Mouse (Mus musculus) embryonic fibroblast, embryonic 13.5 days (primary cell): ENCODE measurements around the gene Gm20388. TPM values are rescaled to one million over a fixed set of nuclear protein-coding genes. Genes with fewer than 3 reads are reported as not detected.

Experiments
- H3K27ac ChIP-seq: 2 replicates; pipeline ENCODE4 v1.5.1; 2012; ENCODE audit warnings: low read length, control low read depth, inconsistent platforms; ENCODE audit not compliant: insufficient read depth
- H3K4me1 ChIP-seq: 2 replicates; pipeline ENCODE4 v1.6.1; 2011; ENCODE audit warnings: low read length; ENCODE audit not compliant: control insufficient read depth, insufficient read depth
- H3K4me3 ChIP-seq: 2 replicates; pipeline ENCODE4 v1.5.1; 2011; ENCODE audit warnings: mild to moderate bottlenecking, control low read depth, low read length; ENCODE audit not compliant: insufficient read depth
- CTCF ChIP-seq: IDR thresholded peaks from 2 replicates; pipeline ENCODE4 v1.5.1; 2011; ENCODE audit warnings: mild to moderate bottlenecking, control low read depth, low read length, moderate library complexity, borderline replicate concordance; ENCODE audit not compliant: insufficient read depth
- POLR2A ChIP-seq: IDR thresholded peaks from 2 replicates; pipeline ENCODE4 v1.6.1; 2011; ENCODE audit warnings: low read depth, mild to moderate bottlenecking, control low read depth, low read length, moderate library complexity
- polyA plus RNA-seq: library from polyadenylated mRNA; stranded (reverse); fragments of >200 nt; gene quantifications from 2 replicates; pipeline ENCODE4 v1.2.4, GENCODE M21; 2011; ENCODE audit warnings: low read depth; ENCODE audit not compliant: missing spikeins, insufficient read length

Gm20388 gene
- polyA plus RNA-seq, 1 experiment = 82.8 TPM

DNA sequence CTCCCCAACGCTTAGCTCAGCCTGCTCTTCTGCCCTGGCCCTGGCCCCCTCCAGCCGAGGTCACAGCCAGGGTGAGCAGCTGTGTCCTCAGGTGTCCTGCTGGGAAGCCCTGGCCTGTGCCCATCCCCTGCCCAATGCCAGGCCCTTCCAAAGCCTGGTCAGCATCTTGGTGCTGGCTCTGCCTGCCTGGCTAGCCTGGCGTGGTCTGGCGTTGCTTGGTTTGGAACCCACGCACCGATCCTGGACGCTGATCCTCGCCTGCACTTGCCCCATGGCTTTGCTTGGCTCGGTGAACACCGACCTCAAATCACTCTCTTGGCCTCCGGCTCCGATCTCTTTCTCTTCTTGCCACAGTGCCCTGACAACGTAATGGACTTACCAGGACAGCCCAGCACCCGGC, 152.1 kb downstream of the Gm20388 start:
- H3K4me3 ChIP-seq = no peak overlapping the region
- peaks cover 8% of the 10 kb centered on the region; the same call in 1 of the 2 replicates for H3K4me1 ChIP-seq
- H3K27ac ChIP-seq = no peak overlapping the region
- TF ChIP-seq CTCF (no peak), POLR2A (no peak)

DNA sequence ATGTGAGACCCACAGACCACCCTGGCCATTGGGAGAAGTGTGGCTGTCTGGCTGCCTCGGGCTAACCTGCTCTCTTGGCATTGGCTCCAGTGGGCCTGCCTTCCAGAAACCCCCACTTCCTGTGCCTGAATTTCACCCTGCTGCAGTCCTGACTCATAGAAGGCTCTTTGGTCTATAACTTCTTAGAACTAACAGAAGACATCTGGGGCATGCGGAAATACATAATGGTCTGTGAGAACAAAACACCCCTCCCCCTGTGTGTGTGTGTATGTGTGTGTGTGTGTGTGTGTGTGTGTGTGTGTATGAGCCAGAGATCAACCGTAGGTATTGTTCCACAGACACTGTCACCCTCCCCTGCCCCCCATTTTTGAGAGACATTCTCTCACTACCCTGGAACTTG, 152.7 kb downstream of the Gm20388 start:
- Histone ChIP-seq H3K4me1 (peaks cover 8% of the 10 kb centered on the region; the same call in 1 of the 2 replicates), H3K27ac (no peak overlapping the region), H3K4me3 (no peak overlapping the region)
- TF ChIP-seq CTCF = no peak
- TF ChIP-seq POLR2A = no peak

- Histone ChIP-seq H3K4me3 (no peak overlapping the region), H3K27ac (no peak overlapping the region), H3K4me1 (peaks cover 8% of the 10 kb centered on the region; the same call in 1 of the 2 replicates)
- TF ChIP-seq CTCF = no peak
- no peak for TF ChIP-seq POLR2A
These were observed 155.0 kb downstream of the Gm20388 start for GRCm38 (mm10) chr8:120065611-120066010.

DNA sequence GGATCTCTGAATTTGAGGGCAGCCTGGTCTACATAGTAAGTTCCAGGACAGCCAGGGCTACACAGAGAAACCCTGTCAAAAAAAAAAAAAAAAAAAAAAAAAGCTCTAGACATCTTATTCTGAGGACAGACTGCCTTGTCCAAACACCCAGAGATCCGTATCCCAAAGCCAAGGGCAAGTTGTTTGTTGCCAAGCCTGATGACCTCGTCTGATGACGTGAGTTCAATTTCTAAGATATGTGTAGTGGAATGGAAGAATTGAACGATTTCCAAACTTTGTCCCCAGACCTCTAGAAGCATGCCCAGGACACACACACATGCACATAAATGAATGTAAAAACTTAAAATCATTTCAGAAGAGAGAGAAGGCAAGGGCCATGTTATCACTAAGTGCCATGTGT, 155.6 kb downstream of the Gm20388 start:
- no peak overlapping the region for H3K27ac ChIP-seq
- no peak for TF ChIP-seq POLR2A
- H3K4me1 ChIP-seq = peaks cover 8% of the 10 kb centered on the region; the same call in 1 of the 2 replicates
- H3K4me3 ChIP-seq = no peak overlapping the region

DNA sequence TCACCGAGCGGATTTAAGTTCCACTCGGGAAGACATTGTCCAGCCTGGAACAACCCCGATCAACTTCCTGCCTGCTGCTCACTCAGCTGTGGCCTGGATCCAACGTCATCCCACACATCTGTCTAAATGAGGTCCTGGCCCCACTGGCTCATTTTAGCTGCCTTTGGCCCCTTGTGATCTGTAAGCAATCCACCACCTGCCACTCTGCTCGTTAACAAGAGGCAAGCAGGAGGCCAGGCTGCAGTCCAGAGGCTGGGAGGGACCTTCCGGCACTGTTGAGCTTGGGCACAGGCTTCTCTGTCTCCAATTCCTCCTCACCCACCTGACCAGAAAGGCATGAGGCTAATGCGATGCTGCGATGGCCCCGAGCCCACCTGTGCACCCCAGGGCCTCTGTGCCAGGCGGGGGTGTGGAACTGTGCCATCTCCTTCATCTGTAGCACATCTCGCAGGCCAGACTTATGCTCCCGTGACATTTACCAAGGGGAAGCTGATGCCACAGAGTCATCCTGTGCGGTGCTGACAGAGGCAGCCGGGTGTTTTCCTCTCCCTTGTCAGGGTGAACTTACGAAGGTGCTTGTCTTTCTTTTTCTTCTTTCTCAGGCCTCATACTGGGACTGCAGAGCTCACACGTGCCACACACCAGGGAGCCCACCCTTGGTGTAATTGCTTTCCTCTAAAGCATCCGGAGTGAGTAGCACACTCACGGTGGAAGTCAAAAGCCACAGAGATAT, 157.5 kb downstream of the Gm20388 start:
- Histone ChIP-seq H3K4me1 (peaks cover 11% of the 10 kb centered on the region; the same call in 1 of the 2 replicates), H3K27ac (no peak overlapping the region), H3K4me3 (no peak overlapping the region)
- TF ChIP-seq CTCF = no peak
- no peak for TF ChIP-seq POLR2A

DNA sequence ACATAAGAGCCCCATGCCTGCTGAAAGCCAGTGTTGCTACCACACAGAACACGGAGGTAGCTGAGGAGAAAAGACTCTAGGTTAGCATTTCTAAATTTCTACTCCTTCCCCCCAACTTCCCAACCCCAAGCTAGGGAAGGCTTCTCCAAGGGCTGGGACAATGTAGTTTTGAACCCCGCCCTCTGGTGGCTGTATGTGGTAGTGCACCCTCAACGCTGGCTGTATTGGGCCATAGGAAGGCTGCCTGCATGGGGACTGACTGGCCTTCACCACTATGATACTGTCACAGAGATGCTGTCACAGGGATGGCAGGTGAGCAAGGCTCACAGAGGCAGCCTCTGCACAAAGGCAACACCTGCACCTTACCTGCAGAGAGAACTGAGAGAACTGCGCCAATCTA, 161.0 kb downstream of the Gm20388 start:
- 0 out of 2 replicates have a peak, but pooled peaks cover 3% of the 10 kb centered on the region for H3K4me1 ChIP-seq

GRCm38 (mm10) chr8:120072259-120072658, 161.6 kb downstream of the Gm20388 start:
- Histone ChIP-seq H3K4me3 (no peak overlapping the region), H3K27ac (no peak overlapping the region), H3K4me1 (0 out of 2 replicates have a peak, but pooled peaks cover 3% of the 10 kb centered on the region)
- TF ChIP-seq POLR2A (no peak), CTCF (no peak)

More for the DNA sequence above, 161.0 kb downstream of the Gm20388 start:
- Histone ChIP-seq H3K4me3 (no peak overlapping the region), H3K27ac (no peak overlapping the region)
- TF ChIP-seq CTCF = peak; percentile 75; the same call in 1 of the 2 replicates
- TF ChIP-seq POLR2A = no peak

- Histone ChIP-seq H3K4me1 (0 out of 2 replicates have a peak, but pooled peaks cover 3% of the 10 kb centered on the region), H3K27ac (no peak overlapping the region), H3K4me3 (no peak overlapping the region)
- no peak for TF ChIP-seq CTCF
- no peak for TF ChIP-seq POLR2A
These were observed 162.2 kb downstream of the Gm20388 start for GRCm38 (mm10) chr8:120072827-120073226.

DNA sequence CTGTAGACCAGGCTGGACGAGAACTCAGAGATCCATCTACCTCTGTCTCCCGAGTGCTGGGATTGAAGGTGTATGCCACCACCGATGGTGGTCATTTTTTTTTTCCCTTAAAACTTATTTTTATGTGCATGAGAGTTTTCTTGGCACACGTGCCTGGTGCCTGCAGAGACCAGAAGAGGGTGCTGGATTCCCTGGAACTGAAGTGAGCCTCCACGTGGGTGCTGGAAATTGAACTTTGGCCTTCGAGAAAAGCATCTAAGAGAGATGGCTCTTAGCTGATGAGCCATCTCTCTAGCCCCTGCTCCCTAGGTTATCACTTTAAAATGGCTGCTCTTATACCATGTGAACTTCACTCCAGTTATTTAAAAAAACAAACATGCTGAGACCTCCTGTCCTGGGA, 163.9 kb downstream of the Gm20388 start:
- TF ChIP-seq POLR2A (no peak), CTCF (no peak)
- 0 out of 2 replicates have a peak, but pooled peaks cover 3% of the 10 kb centered on the region for H3K4me1 ChIP-seq
- no peak overlapping the region for H3K27ac ChIP-seq
- H3K4me3 ChIP-seq = no peak overlapping the region

GRCm38 (mm10) chr8:120075347-120075746, 164.7 kb downstream of the Gm20388 start:
- TF ChIP-seq POLR2A (no peak), CTCF (no peak)

More at GRCm38 (mm10) chr8:120075347-120075746, 164.7 kb downstream of the Gm20388 start:
- no peak overlapping the region for H3K27ac ChIP-seq
- H3K4me3 ChIP-seq = no peak overlapping the region
- 0 out of 2 replicates have a peak, but pooled peaks cover 3% of the 10 kb centered on the region for H3K4me1 ChIP-seq
